Mouse (Mus musculus) forebrain, embryonic 11.5 days (tissue): ENCODE data around the gene Camsap2. TPM values are rescaled to one million over a fixed set of nuclear protein-coding genes. Genes with fewer than 3 reads are reported as not detected.
A peak's percentile ranks its signal among the peaks of the same experiment; 100 is the strongest.

ENCODE experiments used
- ATAC-seq: fragments of 200-750 bp; cut with Nextera tagmentation; replicated peaks from 2 replicates; pipeline ENCODE4 v1.8.0; 2017; ENCODE audit warnings: moderate TSS enrichment; ENCODE audit not compliant: low FRiP score
- DNase-seq: peaks from one replicate; pipeline ENCODE4 v3.0.0-alpha.2; 2017; ENCODE audit warnings: low spot score
- H3K27ac ChIP-seq: fragments of 300-500 bp; sonication (generic); 2 replicates; pipeline ENCODE4 v1.5.1; 2014; ENCODE audit warnings: low read depth, low read length
- H3K27me3 ChIP-seq: fragments of 300-500 bp; sonication (generic); 2 replicates; pipeline ENCODE4 v1.6.1; 2014; ENCODE audit warnings: mild to moderate bottlenecking, low read length, mixed read lengths; ENCODE audit not compliant: control insufficient read depth, insufficient read depth
- H3K36me3 ChIP-seq: fragments of 300-500 bp; sonication (generic); 2 replicates; pipeline ENCODE4 v1.6.1; 2014; ENCODE audit warnings: mild to moderate bottlenecking, low read length, moderate library complexity, mixed read lengths; ENCODE audit not compliant: control insufficient read depth, insufficient read depth
- H3K4me1 ChIP-seq: fragments of 300-500 bp; sonication (generic); replicated peaks from 2 replicates; pipeline ENCODE4 v1.6.1; 2014; ENCODE audit warnings: low read length, mixed read lengths; ENCODE audit not compliant: control insufficient read depth, insufficient read depth
- H3K4me2 ChIP-seq: fragments of 300-500 bp; sonication (generic); 2 replicates; pipeline ENCODE4 v1.6.1; 2014; ENCODE audit warnings: low read depth, mild to moderate bottlenecking, low read length, moderate library complexity, mixed read lengths; ENCODE audit not compliant: severe bottlenecking
- H3K4me3 ChIP-seq: fragments of 300-500 bp; sonication (generic); 2 replicates; pipeline ENCODE4 v1.5.1; 2014; ENCODE audit warnings: low read depth, low read length
- H3K9ac ChIP-seq: fragments of 300-500 bp; sonication (generic); 2 replicates; pipeline ENCODE4 v1.6.1; 2014; ENCODE audit warnings: low read length
- H3K9me3 ChIP-seq: fragments of 300-500 bp; sonication (generic); 2 replicates; pipeline ENCODE4 v1.6.1; 2016; ENCODE audit warnings: low read length, mixed read lengths; ENCODE audit not compliant: control insufficient read depth
- WGBS: fragments of 180-500 bp; shearing (Covaris S2); extraction: QIAGEN DNeasy Blood & Tissue Kit; methylation state at CpG from one replicate; pipeline ENCODE4 v1.1.7; 2014; 5-methylcytosine and 5-hydroxymethylcytosine counted together
- polyA plus RNA-seq: library from polyadenylated mRNA; unstranded; fragments of >200 nt; fragmentation: Nextera tagmentation; extraction: Ambion mirVana; gene quantifications from 2 replicates; pipeline ENCODE4 v1.2.1, GENCODE M21; 2014

The Camsap2 gene
- polyA plus RNA-seq, 1 experiment from 2014 or later: 29.1 TPM

DNA sequence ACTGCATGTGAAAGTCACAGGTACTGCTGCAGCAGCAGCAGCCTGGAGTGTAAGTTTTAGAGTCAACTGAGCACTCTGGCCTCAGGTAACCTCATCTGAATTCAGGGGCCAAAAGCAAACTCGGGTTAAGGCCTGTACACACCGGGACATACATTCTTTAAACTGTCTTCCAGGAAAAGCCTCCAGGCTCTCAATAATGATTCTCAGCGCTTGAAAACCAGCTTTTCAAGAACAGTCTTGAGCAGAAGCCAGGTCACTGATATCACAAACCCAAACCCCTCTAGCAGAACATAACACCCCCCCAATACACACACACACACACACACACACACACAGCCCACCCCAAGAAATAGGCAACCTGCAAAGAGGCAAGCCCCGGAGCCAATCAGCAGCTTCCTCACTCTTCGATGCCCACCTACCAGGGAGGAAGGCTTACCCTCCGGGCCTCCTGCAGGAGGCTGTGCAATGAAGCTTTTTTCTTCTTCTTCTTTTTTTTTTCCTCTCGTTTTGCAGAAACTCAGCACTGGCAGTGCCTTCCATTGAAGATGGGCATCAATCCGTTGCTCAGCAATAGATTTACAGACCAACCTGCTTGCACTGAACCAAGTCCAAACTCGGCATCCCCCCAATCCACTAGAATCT, 113.5 kb downstream of the Camsap2 start:
- no peaks in the 10 kb centered on the region for H3K36me3 ChIP-seq
- H3K4me2 ChIP-seq: peak overlapping the region; percentile 75
- no peaks in the 10 kb centered on the region for H3K9me3 ChIP-seq
- DNase-seq (no peak), ATAC-seq (no peak)
- no peaks in the 10 kb centered on the region for H3K27me3 ChIP-seq
- peak overlapping the region; percentile 64 for H3K4me3 ChIP-seq
- H3K9ac ChIP-seq: peak overlapping the region; percentile 83
- peaks cover 36% of the 10 kb centered on the region for H3K4me1 ChIP-seq
- H3K27ac ChIP-seq: no peak overlapping the region
- WGBS: under 1% methylated on average over 9 of the region's 9 CpGs

DNA sequence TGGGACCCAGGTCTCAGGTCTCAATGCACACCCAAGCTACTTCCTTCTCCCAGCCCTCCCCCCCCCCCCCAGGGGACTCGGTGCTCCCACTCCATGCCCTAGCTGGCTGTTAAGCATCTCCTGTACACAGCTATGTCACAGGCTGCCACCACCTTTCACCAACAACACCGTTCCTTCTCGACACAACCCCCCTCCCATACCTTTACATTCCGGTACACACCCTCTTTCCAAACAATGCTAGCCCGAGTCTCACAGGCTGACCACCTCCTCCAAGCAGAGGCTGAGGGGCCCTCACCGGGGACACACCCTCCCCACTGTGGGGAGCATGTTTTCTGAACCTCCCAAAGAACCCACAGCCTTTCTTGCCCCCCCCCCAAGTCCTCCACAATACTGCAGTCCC, 114.3 kb downstream of the Camsap2 start:
- Histone ChIP-seq H3K4me3 (peak overlapping the region; percentile 64), H3K9ac (peak overlapping the region; percentile 43), H3K9me3 (no peaks in the 10 kb centered on the region), H3K4me2 (peak overlapping the region; percentile 75), H3K36me3 (no peaks in the 10 kb centered on the region; the same call in 1 of the 2 replicates), H3K4me1 (peaks cover 36% of the 10 kb centered on the region), H3K27me3 (no peaks in the 10 kb centered on the region), H3K27ac (no peak overlapping the region)
- no peak for DNase-seq
- WGBS: 2% methylated on average over 6 of the region's 6 CpGs
- no peak for ATAC-seq

DNA sequence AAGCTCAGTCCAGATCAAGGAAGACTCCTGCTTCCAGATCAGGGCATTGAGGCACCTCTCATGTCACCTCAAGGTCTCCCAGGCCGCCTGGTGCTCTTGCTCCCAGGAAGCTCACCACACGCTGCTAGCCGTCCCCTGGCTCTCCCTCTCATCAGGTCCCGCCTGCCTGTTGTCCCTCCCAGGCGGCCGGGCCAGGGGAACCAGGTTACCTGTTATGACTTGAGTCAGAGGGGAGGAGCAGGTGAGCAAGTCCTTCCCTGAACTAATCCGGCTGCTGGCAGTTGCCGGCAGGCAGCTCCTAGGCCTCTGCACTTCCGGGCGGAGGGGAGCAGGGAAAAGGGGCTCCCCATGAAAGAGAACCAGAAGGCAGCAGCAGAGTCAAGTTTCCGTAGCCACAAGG, 115.7 kb downstream of the Camsap2 start:
- H3K9ac ChIP-seq: peak overlapping the region; percentile 43
- H3K4me3 ChIP-seq: peak overlapping the region; percentile 14
- no peaks in the 10 kb centered on the region for H3K9me3 ChIP-seq
- WGBS: 19% methylated on average over 11 of the region's 11 CpGs
- H3K27me3 ChIP-seq: no peaks in the 10 kb centered on the region
- H3K4me1 ChIP-seq: peaks cover 36% of the 10 kb centered on the region
- ATAC-seq: no peak
- H3K36me3 ChIP-seq: peaks cover 2% of the 10 kb centered on the region
- H3K4me2 ChIP-seq: peak overlapping the region; percentile 75
- DNase-seq: no peak
- no peak overlapping the region; the same call in 1 of the 2 replicates for H3K27ac ChIP-seq

DNA sequence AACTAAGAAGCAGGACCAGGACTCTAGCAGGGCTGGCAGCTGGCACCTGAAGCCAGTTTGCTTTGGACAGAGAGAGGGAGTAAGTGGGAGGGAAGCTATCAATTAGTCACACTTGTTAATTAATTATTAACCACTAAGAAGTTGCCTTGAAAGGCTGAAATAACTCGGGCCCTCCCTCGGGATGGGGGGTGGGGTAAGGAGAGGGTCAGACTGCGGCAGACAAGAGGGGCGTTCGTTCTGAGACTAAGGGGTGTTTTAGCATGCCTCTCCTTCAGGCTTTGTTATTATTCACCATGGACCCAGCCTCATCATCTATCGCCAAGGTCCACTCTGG, 116.9 kb downstream of the Camsap2 start:
- H3K4me1 ChIP-seq: peaks cover 33% of the 10 kb centered on the region
- H3K27me3 ChIP-seq: no peaks in the 10 kb centered on the region
- no peaks in the 10 kb centered on the region for H3K9me3 ChIP-seq
- peaks cover 7% of the 10 kb centered on the region for H3K36me3 ChIP-seq
- no peak for ATAC-seq
- DNase-seq: peak; percentile 56
- peak overlapping the region; percentile 9; the same call in 1 of the 2 replicates for H3K4me2 ChIP-seq
- H3K9ac ChIP-seq: 0 out of 2 replicates have a peak overlapping the region, but pooled peaks have one; percentile 20
- 8% methylated on average over 6 of the region's 6 CpGs for WGBS
- no peak overlapping the region for H3K4me3 ChIP-seq
- no peak overlapping the region for H3K27ac ChIP-seq

DNA sequence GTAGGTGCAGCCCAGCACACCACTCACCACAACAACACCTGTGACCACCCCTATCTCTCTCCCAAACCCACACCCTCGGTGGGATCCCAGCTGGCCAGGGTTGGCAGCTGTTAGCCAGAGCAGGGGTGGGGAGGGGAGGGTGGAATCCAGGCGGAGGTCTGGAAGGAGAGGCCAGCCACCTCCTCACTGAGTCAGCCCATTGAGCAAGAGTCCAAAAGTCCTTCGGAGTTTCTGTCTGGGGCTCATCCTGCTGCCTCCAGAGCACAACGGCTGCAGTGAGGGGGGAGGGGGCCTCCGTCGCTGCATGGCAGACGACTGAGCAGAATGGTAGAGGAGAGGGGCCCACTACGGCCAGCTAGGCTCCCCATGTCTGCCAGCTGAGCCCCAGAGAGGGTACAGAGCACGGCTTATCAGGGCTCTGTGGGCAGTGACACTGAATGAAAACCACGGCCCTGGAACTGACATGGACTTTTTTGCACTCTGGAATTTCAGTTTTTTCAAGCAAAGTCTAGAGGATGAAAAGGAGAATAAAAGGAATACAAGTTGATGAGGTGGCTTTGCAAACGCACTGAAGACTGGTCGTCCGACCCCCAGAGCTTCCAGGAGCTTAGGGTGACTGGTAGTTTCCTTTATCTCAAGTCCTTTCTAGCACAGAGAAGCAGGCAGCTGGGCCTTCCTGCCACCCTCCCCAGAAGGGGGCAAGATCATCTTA, 117.4 kb downstream of the Camsap2 start:
- H3K27me3 ChIP-seq: no peaks in the 10 kb centered on the region
- WGBS: 17% methylated on average over 13 of the region's 13 CpGs
- ATAC-seq (0 out of 2 replicates have a peak, but pooled peaks have one; percentile 16), DNase-seq (peak; percentile 55)
- H3K4me1 ChIP-seq: peaks cover 33% of the 10 kb centered on the region
- no peak overlapping the region for H3K4me3 ChIP-seq
- peaks cover 9% of the 10 kb centered on the region for H3K36me3 ChIP-seq
- no peaks in the 10 kb centered on the region for H3K9me3 ChIP-seq
- 0 out of 2 replicates have a peak overlapping the region, but pooled peaks have one; percentile 33 for H3K9ac ChIP-seq
- no peak overlapping the region for H3K27ac ChIP-seq
- H3K4me2 ChIP-seq: peak overlapping the region; percentile 9; the same call in 1 of the 2 replicates

DNA sequence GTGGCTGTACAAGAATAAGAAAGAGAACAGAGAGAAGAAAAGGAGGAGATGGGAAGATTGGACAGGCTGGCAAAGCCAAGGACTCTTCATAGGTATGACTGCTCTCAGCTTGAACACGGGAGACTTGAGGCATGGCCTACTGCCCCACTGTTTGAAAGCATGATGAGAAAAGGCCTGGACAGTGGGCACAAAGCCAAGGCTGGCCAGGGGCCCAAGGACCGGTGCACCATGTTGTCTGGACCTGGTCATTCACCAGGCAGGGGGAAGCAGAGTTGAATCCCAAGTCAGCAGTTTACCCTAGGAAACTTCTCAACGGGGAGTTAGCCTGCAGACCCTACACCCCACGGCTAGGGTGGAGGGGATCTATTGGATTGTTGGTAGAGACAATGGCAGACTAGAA, 118.0 kb downstream of the Camsap2 start:
- no peak overlapping the region for H3K27ac ChIP-seq
- no peak overlapping the region for H3K9ac ChIP-seq
- DNase-seq: no peak
- no peak for ATAC-seq
- no peaks in the 10 kb centered on the region for H3K9me3 ChIP-seq
- 70% methylated on average over 4 of the region's 4 CpGs for WGBS
- H3K4me1 ChIP-seq: peaks cover 33% of the 10 kb centered on the region
- no peak overlapping the region for H3K4me2 ChIP-seq
- H3K36me3 ChIP-seq: peaks cover 9% of the 10 kb centered on the region
- no peak overlapping the region for H3K4me3 ChIP-seq
- H3K27me3 ChIP-seq: no peaks in the 10 kb centered on the region

DNA sequence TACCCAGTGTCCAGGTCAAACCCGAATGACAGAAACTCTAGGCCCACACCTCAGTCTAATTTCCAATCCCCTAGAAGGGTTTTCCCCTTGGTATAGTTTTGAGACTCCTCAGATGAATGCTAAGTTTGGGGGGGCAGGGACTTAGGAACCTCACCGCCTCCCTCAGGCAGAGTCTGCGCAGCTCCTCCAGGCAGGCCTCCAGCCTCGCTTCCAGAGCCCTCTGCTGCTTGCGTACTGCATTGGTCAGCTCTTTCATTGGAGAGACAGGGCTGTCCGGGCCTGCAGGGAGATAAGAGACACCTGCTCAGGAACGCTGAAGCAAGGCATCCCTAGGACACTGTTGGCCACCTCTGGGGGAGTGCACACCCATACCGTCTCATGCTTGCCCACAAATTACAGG, 119.3 kb downstream of the Camsap2 start:
- H3K4me2 ChIP-seq: no peak overlapping the region
- no peak for DNase-seq
- WGBS: 92% methylated on average over 8 of the region's 8 CpGs
- H3K27ac ChIP-seq: no peak overlapping the region
- peaks cover 9% of the 10 kb centered on the region for H3K36me3 ChIP-seq
- no peaks in the 10 kb centered on the region for H3K27me3 ChIP-seq
- no peak overlapping the region for H3K9ac ChIP-seq
- no peak overlapping the region for H3K4me3 ChIP-seq
- peaks cover 30% of the 10 kb centered on the region for H3K4me1 ChIP-seq
- H3K9me3 ChIP-seq: no peaks in the 10 kb centered on the region
- no peak for ATAC-seq

DNA sequence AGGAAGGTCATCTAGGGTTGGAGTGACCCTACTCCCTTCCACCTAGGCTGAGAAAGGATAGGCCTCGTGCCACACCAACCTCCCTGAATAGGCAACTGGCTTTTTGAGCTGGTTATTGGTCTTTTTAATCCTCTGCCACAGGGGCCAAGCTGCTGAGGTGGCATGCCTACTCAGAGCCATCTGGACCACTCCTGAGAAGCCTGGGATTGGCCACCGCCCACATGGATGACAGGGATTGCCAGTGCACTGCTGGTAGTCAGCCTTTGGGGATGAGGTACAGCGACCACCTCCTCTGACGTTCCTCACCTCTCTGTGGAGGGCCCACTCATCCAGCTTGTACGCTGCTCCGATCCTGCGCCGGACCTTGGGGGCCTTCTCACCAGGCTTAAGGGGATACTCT, 120.1 kb downstream of the Camsap2 start:
- DNase-seq (no peak), ATAC-seq (no peak)
- no peak overlapping the region for H3K4me3 ChIP-seq
- WGBS: 95% methylated on average over 8 of the region's 8 CpGs
- peaks cover 9% of the 10 kb centered on the region for H3K36me3 ChIP-seq
- H3K9ac ChIP-seq: no peak overlapping the region
- peaks cover 22% of the 10 kb centered on the region for H3K4me1 ChIP-seq
- no peak overlapping the region for H3K27ac ChIP-seq
- no peaks in the 10 kb centered on the region for H3K9me3 ChIP-seq
- no peaks in the 10 kb centered on the region for H3K27me3 ChIP-seq
- no peak overlapping the region for H3K4me2 ChIP-seq
